10 mouse cellular contexts compared by ENCODE assay signal in the genomic region with DNA sequence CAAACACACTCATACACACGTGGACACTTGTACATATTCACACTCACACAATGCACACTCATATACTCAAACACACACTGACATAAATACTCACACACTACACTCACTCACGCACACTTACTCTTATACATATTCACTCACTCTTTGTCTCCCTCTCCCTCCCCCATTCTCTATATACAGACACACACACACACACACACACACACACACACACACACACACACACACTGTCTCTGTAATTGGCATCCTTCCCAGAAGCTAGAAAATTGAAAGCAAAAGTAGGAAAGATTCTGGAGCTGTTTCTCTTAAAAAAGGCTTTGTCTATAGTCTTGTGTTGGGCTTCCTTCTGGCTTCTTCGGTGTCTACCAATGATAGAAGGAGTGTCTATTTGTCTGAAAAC. TPM values are rescaled to one million over a fixed set of nuclear protein-coding genes. Genes with fewer than 3 reads are reported as not detected.
DNase-seq lines count a peak whose midpoint lies in the region; ATAC-seq and TF ChIP-seq lines count a peak whose summit lies in the region.
"Had no signal": no experiment of that assay in that cellular context is flagged by ENCODE, and none has a peak within 500 bp of the region (broad histone marks: within the 10 kb centered on the region; RNA-seq: fewer than 3 reads in every experiment).

No protein-coding gene starts in this region.

- no peaks in the 10 kb centered on the region for H3K4me1 ChIP-seq in midbrain, embryonic 16.5 days (ENCODE audit: control insufficient read depth, insufficient read depth, low read length)
- no peaks in the 10 kb centered on the region for H3K4me1 ChIP-seq in midbrain, embryonic 13.5 days (replicated peaks)
- H3K4me1 ChIP-seq in stomach, embryonic 15.5 days = peaks cover 10% of the 10 kb centered on the region; the same call in 1 of the 2 replicates
- H3K4me1 ChIP-seq: neural tube, embryonic 13.5 days had no signal

- WGBS in midbrain, embryonic 16.5 days = 61% methylated on average over 3 of the region's 3 CpGs
- 70% methylated on average over 3 of the region's 3 CpGs for WGBS in midbrain, embryonic 13.5 days
- WGBS in stomach, embryonic 15.5 days = 36% methylated on average over 3 of the region's 3 CpGs

- H3K27me3 ChIP-seq in midbrain, embryonic 16.5 days (ENCODE audit: control insufficient read depth, insufficient read depth, low read depth, low read length) = no peaks in the 10 kb centered on the region
- no peaks in the 10 kb centered on the region for H3K27me3 ChIP-seq in midbrain, embryonic 13.5 days
- H3K27me3 ChIP-seq in stomach, embryonic 15.5 days (replicated peaks) = no peaks in the 10 kb centered on the region
- H3K27me3 ChIP-seq: neural tube, embryonic 13.5 days had no signal

- peak; percentile 28; the same call in 1 of the 2 replicates for ATAC-seq in midbrain, embryonic 16.5 days
- ATAC-seq in midbrain, embryonic 13.5 days = no peak
- ATAC-seq in stomach, embryonic 15.5 days (ENCODE audit: insufficient read depth, low FRiP score, low read depth) = 0 out of 2 replicates have a peak, but pooled peaks have one; percentile 25

- intact Hi-C loops in gastrocnemius, adult 2 months (cut with DNase I) = no loop called here
- intact Hi-C loops in heart, postnatal 10 days (cut with DNase I) = no loop called here

- H3K36me3 ChIP-seq in midbrain, embryonic 16.5 days (ENCODE audit: control insufficient read depth, insufficient read depth, low read length) = no peaks in the 10 kb centered on the region
- H3K36me3 ChIP-seq in midbrain, embryonic 13.5 days = no peaks in the 10 kb centered on the region
- H3K36me3 ChIP-seq in stomach, embryonic 15.5 days = no peaks in the 10 kb centered on the region
- H3K36me3 ChIP-seq: neural tube, embryonic 13.5 days had no signal

- H3K4me3 ChIP-seq in gastrocnemius, adult 2 months = no peak overlapping the region
- H3K4me3 ChIP-seq in midbrain, embryonic 16.5 days (ENCODE audit: low read depth, low read length) = no peak overlapping the region
- H3K4me3 ChIP-seq in midbrain, embryonic 13.5 days (replicated peaks) = no peak overlapping the region
- H3K4me3 ChIP-seq in stomach, embryonic 15.5 days (replicated peaks) = no peak overlapping the region
- H3K4me3 ChIP-seq: neural tube, embryonic 13.5 days had no signal

- no peak for TF ChIP-seq CTCF in gastrocnemius, adult 2 months (IDR thresholded peaks at IDR 0.05)

- H3K4me2 ChIP-seq in midbrain, embryonic 16.5 days (ENCODE audit: low read length) = no peak overlapping the region
- no peak overlapping the region for H3K4me2 ChIP-seq in midbrain, embryonic 13.5 days (replicated peaks)
- no peak overlapping the region for H3K4me2 ChIP-seq in stomach, embryonic 15.5 days
- H3K4me2 ChIP-seq: neural tube, embryonic 13.5 days had no signal

- H3K9me3 ChIP-seq in midbrain, embryonic 16.5 days (replicated peaks; ENCODE audit: control insufficient read depth, low read length, poor library complexity, severe bottlenecking) = no peaks in the 10 kb centered on the region
- no peaks in the 10 kb centered on the region for H3K9me3 ChIP-seq in midbrain, embryonic 13.5 days
- H3K9me3 ChIP-seq in stomach, embryonic 15.5 days = no peaks in the 10 kb centered on the region
- H3K9me3 ChIP-seq: neural tube, embryonic 13.5 days had no signal

- no peak for DNase-seq in gastrocnemius, adult 2 months
- DNase-seq in gastrocnemius, postnatal 25 days = no peak
- DNase-seq in heart, postnatal 10 days = peak; percentile 24 to 32
- no peak for DNase-seq in cerebellum, adult 11-12 months
- DNase-seq in neural tube, embryonic 10.5 days (ENCODE audit: extremely low spot score, low spot score) = no peak
- DNase-seq: cerebellum, adult 11 months had no signal

- H3K27ac ChIP-seq in gastrocnemius, adult 2 months = peak overlapping the region; percentile 38; the same call in 1 of the 2 replicates
- H3K27ac ChIP-seq in midbrain, embryonic 16.5 days (ENCODE audit: low read length) = no peak overlapping the region
- no peak overlapping the region for H3K27ac ChIP-seq in midbrain, embryonic 13.5 days
- peak overlapping the region; percentile 80 for H3K27ac ChIP-seq in stomach, embryonic 15.5 days
- H3K27ac ChIP-seq: neural tube, embryonic 13.5 days had no signal

- no peak overlapping the region for H3K9ac ChIP-seq in midbrain, embryonic 16.5 days (ENCODE audit: low read depth, low read length)
- no peak overlapping the region for H3K9ac ChIP-seq in midbrain, embryonic 13.5 days (replicated peaks)
- H3K9ac ChIP-seq in stomach, embryonic 15.5 days = no peak overlapping the region
- H3K9ac ChIP-seq: neural tube, embryonic 13.5 days had no signal

RNA-seq across cellular contexts. Expression of gene Efcab1, which starts 34.5 kb away (rescaled TPM):
- total RNA-seq in gastrocnemius, adult 2 months (2021) = not detected
- not detected for total RNA-seq in gastrocnemius, postnatal 25 days (2021)
- 21.5 and 24.0 TPM in 2 replicates for polyA plus RNA-seq in midbrain, embryonic 16.5 days (2015; fragmentation: Nextera tagmentation; extraction: Ambion mirVana)
- polyA plus RNA-seq in midbrain, embryonic 13.5 days (2015; fragmentation: Nextera tagmentation; extraction: Ambion mirVana) = 15.1 and 15.3 TPM in 2 replicates
- not detected for total RNA-seq in heart, postnatal 10 days (2021)
- polyA plus RNA-seq in stomach, embryonic 15.5 days (2015; fragmentation: Nextera tagmentation; extraction: Ambion mirVana) = 13.4 and 14.6 TPM in 2 replicates

Comparison
In these comparisons a context has a peak if more than half of its experiments do, and no peak if none do; other contexts are left out.
1. DNase-seq: peak in heart, postnatal 10 days (2 of 2); none in gastrocnemius, adult 2 months (single experiment), gastrocnemius, postnatal 25 days (single experiment), cerebellum, adult 11-12 months (single experiment) and neural tube, embryonic 10.5 days (single experiment).
2. H3K27ac ChIP-seq: peak in gastrocnemius, adult 2 months (single experiment) and stomach, embryonic 15.5 days (single experiment); none in midbrain, embryonic 16.5 days (single experiment) and midbrain, embryonic 13.5 days (single experiment).